ENCODE assay signal across 15 mouse cellular contexts in the genomic region with DNA sequence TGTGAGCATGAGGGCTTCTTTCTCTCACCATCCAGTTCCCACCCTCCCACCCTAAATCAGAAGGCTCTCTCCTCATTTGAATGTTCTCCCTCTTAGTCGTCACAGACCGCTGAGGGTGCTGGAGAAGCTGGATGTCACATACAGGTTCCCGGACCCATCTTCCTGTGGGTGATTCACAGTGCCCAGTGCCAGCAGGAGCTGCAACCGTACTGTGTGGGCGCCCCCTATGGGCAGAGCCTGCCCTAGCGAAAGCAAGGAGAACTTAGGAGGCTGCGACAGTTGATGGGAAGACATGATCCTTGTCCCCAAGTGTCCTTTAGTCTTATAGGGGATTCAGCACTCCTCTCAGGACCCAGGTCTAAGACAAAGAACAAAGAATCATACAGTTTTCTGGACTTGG. TPM values are rescaled to one million over a fixed set of nuclear protein-coding genes. Genes with fewer than 3 reads are reported as not detected.
DNase-seq lines count a peak whose midpoint lies in the region; ATAC-seq and TF ChIP-seq lines count a peak whose summit lies in the region.
"Had no signal": no experiment of that assay in that cellular context is flagged by ENCODE, and none has a peak within 500 bp of the region (broad histone marks: within the 10 kb centered on the region; RNA-seq: fewer than 3 reads in every experiment).

No protein-coding gene starts in this region.

- 0 out of 2 replicates have a peak, but pooled peaks have one; percentile 11 for TF ChIP-seq POLR2A in bone marrow, adult 2 months (IDR thresholded peaks at IDR 0.05; ENCODE audit: borderline replicate concordance, control insufficient read depth, low read depth, low read length)

- no peaks in the 10 kb centered on the region for H3K9me3 ChIP-seq in kidney, embryonic 16.5 days (ENCODE audit: low read length)
- H3K9me3 ChIP-seq: forebrain, embryonic 12.5 days; kidney, embryonic 15.5 days had no signal

- no peak overlapping the region for H3K4me2 ChIP-seq in kidney, embryonic 16.5 days (replicated peaks; ENCODE audit: low read depth, low read length)
- H3K4me2 ChIP-seq: forebrain, embryonic 12.5 days; kidney, embryonic 15.5 days had no signal

- peak; percentile 43 to 52 for DNase-seq in kidney, postnatal 4 days
- DNase-seq in 3134 (ENCODE audit: extremely low read depth, insufficient read length, low spot score), result peak; percentile 79
- peak; percentile 24 to 35 for DNase-seq in B cell, adult 2 months
- no peak for DNase-seq in layer of hippocampus, postnatal 10 days (ENCODE audit: low spot score in 2 of 2)
- DNase-seq in embryo, embryonic 9.5 days (ENCODE audit: extremely low spot score), result no peak
- DNase-seq: embryo, embryonic 11 days; heart, postnatal 36 days had no signal

- H3K36me3 ChIP-seq in kidney, embryonic 16.5 days (ENCODE audit: insufficient read depth, low read length), result no peaks in the 10 kb centered on the region
- H3K36me3 ChIP-seq: forebrain, embryonic 12.5 days; kidney, embryonic 15.5 days had no signal

- H3K27me3 ChIP-seq in kidney, embryonic 16.5 days (ENCODE audit: insufficient read depth, low read length), result no peaks in the 10 kb centered on the region

- H3K4me1 ChIP-seq in kidney, embryonic 16.5 days (ENCODE audit: insufficient read depth, low read length), result peaks cover 5% of the 10 kb centered on the region
- H3K4me1 ChIP-seq in bone marrow, adult 2 months (ENCODE audit: control insufficient read depth, insufficient read depth, low read length), result no peaks in the 10 kb centered on the region
- H3K4me1 ChIP-seq: forebrain, embryonic 12.5 days had no signal

- ATAC-seq in kidney, embryonic 16.5 days (ENCODE audit: low FRiP score, low TSS enrichment), result no peak
- ATAC-seq in cerebellum, adult (ENCODE audit: insufficient number of reproducible peaks, low FRiP score, low TSS enrichment), result no peak

- no peak overlapping the region for H3K4me3 ChIP-seq in kidney, embryonic 16.5 days (ENCODE audit: low read length)
- H3K4me3 ChIP-seq in bone marrow, adult 2 months (replicated peaks; ENCODE audit: control insufficient read depth, low read depth, low read length), result no peak overlapping the region
- H3K4me3 ChIP-seq: forebrain, embryonic 12.5 days; kidney, embryonic 15.5 days had no signal

- TF ChIP-seq CTCF in bone marrow, adult 2 months (IDR thresholded peaks at IDR 0.05; ENCODE audit: control insufficient read depth, insufficient read depth, low read length), result peak; percentile 51; the same call in 1 of the 2 replicates

- 62% methylated on average over 7 of the region's 7 CpGs for WGBS in kidney, embryonic 16.5 days
- 69% methylated on average over 7 of the region's 7 CpGs for WGBS in bone marrow, adult 2 months

- H3K27ac ChIP-seq in kidney, embryonic 16.5 days (ENCODE audit: low read length), result no peak overlapping the region
- no peak overlapping the region for H3K27ac ChIP-seq in bone marrow, adult 2 months (ENCODE audit: control insufficient read depth, insufficient read depth, low read depth, low read length, poor library complexity)
- H3K27ac ChIP-seq: forebrain, embryonic 12.5 days; kidney, embryonic 15.5 days had no signal

- no peak overlapping the region for H3K9ac ChIP-seq in kidney, embryonic 16.5 days (replicated peaks; ENCODE audit: low read length)
- H3K9ac ChIP-seq: forebrain, embryonic 12.5 days; kidney, embryonic 15.5 days had no signal

RNA-seq across cellular contexts. Expression of a gene that starts 14.6 kb away (rescaled TPM):
- 0.08 TPM in 1 of 2 replicates, not detected in the other for polyA plus RNA-seq in kidney, embryonic 16.5 days (2015; fragmentation: Nextera tagmentation; extraction: Ambion mirVana)
- polyA plus RNA-seq in bone marrow, adult 2 months (2011; ENCODE audit: insufficient read depth, insufficient read length, low replicate concordance, missing spikeins), result not detected in 2 replicates
- total RNA-seq in layer of hippocampus, postnatal 10 days (2021), result under 1 TPM in 1 of 2 experiments, not detected in 1; 0.23 TPM
- total RNA-seq: granulocyte monocyte progenitor cell, adult 5-6 weeks; heart, postnatal 36 days; monocyte, adult 5-6 weeks had no signal
- polyA plus RNA-seq: kidney, embryonic 15.5 days had no signal

RNA-seq across cellular contexts. Expression of a gene that starts 40.8 kb away (rescaled TPM):
- polyA plus RNA-seq in kidney, embryonic 16.5 days (2015; fragmentation: Nextera tagmentation; extraction: Ambion mirVana), result 1.1 TPM in 2 replicates
- polyA plus RNA-seq in bone marrow, adult 2 months (2011; ENCODE audit: insufficient read depth, insufficient read length, low replicate concordance, missing spikeins), result 0.57 TPM in 1 of 2 replicates, not detected in the other
- total RNA-seq in layer of hippocampus, postnatal 10 days (2021), result not detected
- total RNA-seq: granulocyte monocyte progenitor cell, adult 5-6 weeks; heart, postnatal 36 days; monocyte, adult 5-6 weeks had no signal
- polyA plus RNA-seq: liver, embryonic 16.5 days had no signal

Comparison
In these comparisons a context has a peak if more than half of its experiments do, and no peak if none do; other contexts are left out.
1. DNase-seq: peak in kidney, postnatal 4 days (2 of 2), 3134 (single experiment) and B cell, adult 2 months (2 of 2); none in layer of hippocampus, postnatal 10 days (0 of 2) and embryo, embryonic 9.5 days (single experiment).